Mouse (Mus musculus) right cerebral cortex, adult 2 months (tissue): ENCODE measurements around the gene Gm28308.

Source experiments
- DNase-seq, 2 experiments: peaks; one replicate each; pipeline ENCODE4 v3.0.0; 2021 to 2022; ENCODE audit warnings: low spot score in 2 of 2

The Gm28308 gene

GRCm38 (mm10) chr6:52156551-52157200, 56.5 kb downstream of the Gm28308 start:
- no peak for DNase-seq

GRCm38 (mm10) chr6:52155471-52155870, 57.7 kb downstream of the Gm28308 start:
- no peak for DNase-seq

- no peak for DNase-seq
These were observed 59.1 kb downstream of the Gm28308 start for GRCm38 (mm10) chr6:52154044-52154443.

GRCm38 (mm10) chr6:52153270-52153669, 59.9 kb downstream of the Gm28308 start:
- no peak for DNase-seq

- DNase-seq = no peak
These were observed 60.6 kb downstream of the Gm28308 start for GRCm38 (mm10) chr6:52152226-52153193.

- no peak for DNase-seq
These were observed 61.6 kb downstream of the Gm28308 start for GRCm38 (mm10) chr6:52151571-52151970.

GRCm38 (mm10) chr6:52150401-52150966, 62.7 kb downstream of the Gm28308 start:
- DNase-seq = no peak

- DNase-seq = no peak
These were observed 74.0 kb downstream of the Gm28308 start for GRCm38 (mm10) chr6:52139115-52139514.

- DNase-seq = no peak
These were observed 74.6 kb downstream of the Gm28308 start for GRCm38 (mm10) chr6:52138576-52138975.

GRCm38 (mm10) chr6:52137841-52138535, 75.2 kb downstream of the Gm28308 start:
- no peak for DNase-seq

- no peak for DNase-seq
These were observed 89.5 kb downstream of the Gm28308 start for GRCm38 (mm10) chr6:52123673-52124072.

GRCm38 (mm10) chr6:52121173-52121572, 92.0 kb downstream of the Gm28308 start:
- DNase-seq = no peak

- peak; percentile 1 to 5 for DNase-seq
These were observed 94.1 kb downstream of the Gm28308 start for GRCm38 (mm10) chr6:52118903-52119635.

GRCm38 (mm10) chr6:52115899-52116298, 97.2 kb downstream of the Gm28308 start:
- DNase-seq = no peak
